Mouse (Mus musculus): ENCODE data around the gene Ppp3r1.

- TF ChIP-seq CTCF (conservative IDR thresholded peaks at IDR 0.05; ENCODE audit: low read length) = no peak
- no peak for TF ChIP-seq NANOG (IDR thresholded peaks at IDR 0.05; ENCODE audit: borderline replicate concordance, low read length)
Measured at GRCm38 (mm10) chr11:17176638-17177037, 17.6 kb downstream of the Ppp3r1 start.
